Mouse (Mus musculus): ENCODE measurements at regions not wholly inside any gene's neighbourhood (a gene's known extent, or its start where the extent isn't known, plus 50 kb on each side); places are given as distances from the start of the nearest gene placed in this dataset.

- Histone ChIP-seq H3K4me3 (no peak overlapping the region), H3K36me3 (no peaks in the 10 kb centered on the region), H3K27me3 (no peaks in the 10 kb centered on the region), H3K4me2 (no peak overlapping the region), H3K27ac (no peak overlapping the region), H3K9me3 (no peaks in the 10 kb centered on the region), H3K4me1 (no peaks in the 10 kb centered on the region), H3K9ac (no peak overlapping the region)
- no peak for ATAC-seq (ENCODE audit: insufficient number of reproducible peaks, insufficient read depth, low FRiP score, low TSS enrichment, low read depth)
- 55% methylated on average over 1 of the region's 1 CpGs for WGBS
These were observed 1909.6 kb upstream of the 5930422O12Rik start for GRCm38 (mm10) chr8:31518903-31519302.

- H3K27ac ChIP-seq: no peak overlapping the region
- no peak overlapping the region for H3K4me3 ChIP-seq
- H3K4me2 ChIP-seq: no peak overlapping the region
- no peaks in the 10 kb centered on the region for H3K36me3 ChIP-seq
- ATAC-seq (ENCODE audit: insufficient number of reproducible peaks, insufficient read depth, low FRiP score, low TSS enrichment, low read depth): 0 out of 2 replicates have a peak, but pooled peaks have one; percentile 59
- H3K9ac ChIP-seq: no peak overlapping the region
- WGBS: 38% methylated on average over 2 of the region's 2 CpGs
- H3K27me3 ChIP-seq: no peaks in the 10 kb centered on the region
- no peaks in the 10 kb centered on the region for H3K9me3 ChIP-seq
- H3K4me1 ChIP-seq: no peaks in the 10 kb centered on the region
These were observed 1907.5 kb upstream of the 5930422O12Rik start for GRCm38 (mm10) chr8:31520991-31521448.

- H3K4me3 ChIP-seq: no peak overlapping the region
- no peaks in the 10 kb centered on the region for H3K4me1 ChIP-seq
- H3K9me3 ChIP-seq: no peaks in the 10 kb centered on the region
- H3K36me3 ChIP-seq: no peaks in the 10 kb centered on the region
- H3K27ac ChIP-seq: no peak overlapping the region
- no peaks in the 10 kb centered on the region for H3K27me3 ChIP-seq
- ATAC-seq (ENCODE audit: insufficient number of reproducible peaks, insufficient read depth, low FRiP score, low TSS enrichment, low read depth): no peak
- H3K9ac ChIP-seq: no peak overlapping the region
- no peak overlapping the region for H3K4me2 ChIP-seq
- WGBS: 73% methylated on average over 5 of the region's 5 CpGs
These were observed 1903.4 kb upstream of the 5930422O12Rik start for GRCm38 (mm10) chr8:31525071-31525470.

GRCm38 (mm10) chr8:31539251-31539650 is 1889.3 kb upstream of the 5930422O12Rik start:
- no peak overlapping the region for H3K4me2 ChIP-seq
- H3K4me1 ChIP-seq: no peaks in the 10 kb centered on the region
- no peak overlapping the region for H3K9ac ChIP-seq
- no peak overlapping the region for H3K27ac ChIP-seq
- no peak for ATAC-seq (ENCODE audit: insufficient number of reproducible peaks, insufficient read depth, low FRiP score, low TSS enrichment, low read depth)
- no peak overlapping the region for H3K4me3 ChIP-seq
- 89% methylated on average over 3 of the region's 3 CpGs for WGBS
- no peaks in the 10 kb centered on the region for H3K27me3 ChIP-seq
- H3K36me3 ChIP-seq: no peaks in the 10 kb centered on the region
- 0 out of 2 replicates have a peak, but pooled peaks cover 2% of the 10 kb centered on the region for H3K9me3 ChIP-seq

GRCm38 (mm10) chr8:31541646-31542045 is 1886.9 kb upstream of the 5930422O12Rik start:
- no peak overlapping the region for H3K4me3 ChIP-seq
- no peak overlapping the region for H3K27ac ChIP-seq
- H3K9me3 ChIP-seq: no peaks in the 10 kb centered on the region
- no peaks in the 10 kb centered on the region for H3K27me3 ChIP-seq
- H3K9ac ChIP-seq: no peak overlapping the region
- H3K4me2 ChIP-seq: no peak overlapping the region
- ATAC-seq (ENCODE audit: insufficient number of reproducible peaks, insufficient read depth, low FRiP score, low TSS enrichment, low read depth): no peak
- 18% methylated on average over 4 of the region's 4 CpGs for WGBS
- no peaks in the 10 kb centered on the region for H3K4me1 ChIP-seq
- H3K36me3 ChIP-seq: no peaks in the 10 kb centered on the region

- Histone ChIP-seq H3K27ac (no peak overlapping the region), H3K36me3 (no peaks in the 10 kb centered on the region), H3K27me3 (no peaks in the 10 kb centered on the region), H3K4me1 (no peaks in the 10 kb centered on the region), H3K4me2 (no peak overlapping the region), H3K4me3 (no peak overlapping the region), H3K9ac (no peak overlapping the region), H3K9me3 (no peaks in the 10 kb centered on the region)
- no peak for ATAC-seq (ENCODE audit: insufficient number of reproducible peaks, insufficient read depth, low FRiP score, low TSS enrichment, low read depth)
These were observed 1854.4 kb upstream of the 5930422O12Rik start for GRCm38 (mm10) chr8:31574136-31574535.

- Histone ChIP-seq H3K4me1 (no peaks in the 10 kb centered on the region), H3K4me2 (no peak overlapping the region), H3K36me3 (no peaks in the 10 kb centered on the region), H3K9ac (no peak overlapping the region), H3K4me3 (no peak overlapping the region), H3K9me3 (no peaks in the 10 kb centered on the region), H3K27me3 (no peaks in the 10 kb centered on the region), H3K27ac (no peak overlapping the region)
- no peak for ATAC-seq (ENCODE audit: insufficient number of reproducible peaks, insufficient read depth, low FRiP score, low TSS enrichment, low read depth)
- 85% methylated on average over 2 of the region's 2 CpGs for WGBS
These were observed 1852.4 kb upstream of the 5930422O12Rik start for GRCm38 (mm10) chr8:31576129-31576528.

- no peaks in the 10 kb centered on the region; the same call in 1 of the 2 replicates for H3K9me3 ChIP-seq
- no peak overlapping the region for H3K9ac ChIP-seq
- H3K4me1 ChIP-seq: no peaks in the 10 kb centered on the region
- H3K4me3 ChIP-seq: no peak overlapping the region
- ATAC-seq (ENCODE audit: insufficient number of reproducible peaks, insufficient read depth, low FRiP score, low TSS enrichment, low read depth): no peak
- no peak overlapping the region for H3K27ac ChIP-seq
- no peak overlapping the region for H3K4me2 ChIP-seq
- H3K27me3 ChIP-seq: no peaks in the 10 kb centered on the region
- H3K36me3 ChIP-seq: no peaks in the 10 kb centered on the region
- WGBS: 89% methylated on average over 1 of the region's 1 CpGs
These were observed 1843.8 kb upstream of the 5930422O12Rik start for GRCm38 (mm10) chr8:31584661-31585060.

- Histone ChIP-seq H3K27me3 (no peaks in the 10 kb centered on the region), H3K4me1 (no peaks in the 10 kb centered on the region), H3K4me2 (no peak overlapping the region), H3K9ac (no peak overlapping the region), H3K9me3 (no peaks in the 10 kb centered on the region), H3K4me3 (no peak overlapping the region), H3K27ac (no peak overlapping the region), H3K36me3 (no peaks in the 10 kb centered on the region)
- no peak for ATAC-seq (ENCODE audit: insufficient number of reproducible peaks, insufficient read depth, low FRiP score, low TSS enrichment, low read depth)
- 88% methylated on average over 5 of the region's 5 CpGs for WGBS
These were observed 1829.0 kb upstream of the 5930422O12Rik start for GRCm38 (mm10) chr8:31599536-31599935.

GRCm38 (mm10) chr8:31600979-31601378 is 1827.5 kb upstream of the 5930422O12Rik start:
- Histone ChIP-seq H3K9ac (no peak overlapping the region), H3K36me3 (no peaks in the 10 kb centered on the region), H3K4me2 (no peak overlapping the region), H3K27ac (no peak overlapping the region), H3K9me3 (no peaks in the 10 kb centered on the region), H3K4me1 (no peaks in the 10 kb centered on the region), H3K4me3 (no peak overlapping the region), H3K27me3 (no peaks in the 10 kb centered on the region)
- WGBS: 84% methylated on average over 3 of the region's 3 CpGs
- ATAC-seq (ENCODE audit: insufficient number of reproducible peaks, insufficient read depth, low FRiP score, low TSS enrichment, low read depth): no peak

GRCm38 (mm10) chr8:31616501-31616900 is 1812.0 kb upstream of the 5930422O12Rik start:
- ATAC-seq (ENCODE audit: insufficient number of reproducible peaks, insufficient read depth, low FRiP score, low TSS enrichment, low read depth): no peak
- WGBS: 88% methylated on average over 2 of the region's 2 CpGs
- H3K9me3 ChIP-seq: no peaks in the 10 kb centered on the region

GRCm38 (mm10) chr8:31627708-31628107 is 1800.8 kb upstream of the 5930422O12Rik start:
- no peaks in the 10 kb centered on the region for H3K4me1 ChIP-seq
- WGBS: 84% methylated on average over 2 of the region's 2 CpGs

More at GRCm38 (mm10) chr8:31616501-31616900, 1812.0 kb upstream of the 5930422O12Rik start:
- no peak overlapping the region for H3K4me2 ChIP-seq
- no peaks in the 10 kb centered on the region for H3K27me3 ChIP-seq
- no peak overlapping the region for H3K9ac ChIP-seq
- H3K36me3 ChIP-seq: no peaks in the 10 kb centered on the region
- no peak overlapping the region for H3K27ac ChIP-seq
- no peaks in the 10 kb centered on the region for H3K4me1 ChIP-seq
- no peak overlapping the region for H3K4me3 ChIP-seq

GRCm38 (mm10) chr8:31628146-31628545 is 1800.4 kb upstream of the 5930422O12Rik start:
- H3K4me1 ChIP-seq: no peaks in the 10 kb centered on the region
- no peaks in the 10 kb centered on the region for H3K36me3 ChIP-seq
- H3K4me3 ChIP-seq: no peak overlapping the region
- WGBS: 82% methylated on average over 2 of the region's 2 CpGs
- no peak overlapping the region for H3K4me2 ChIP-seq
- H3K9ac ChIP-seq: no peak overlapping the region
- no peak for ATAC-seq (ENCODE audit: insufficient number of reproducible peaks, insufficient read depth, low FRiP score, low TSS enrichment, low read depth)
- no peak overlapping the region for H3K27ac ChIP-seq
- no peaks in the 10 kb centered on the region for H3K27me3 ChIP-seq
- H3K9me3 ChIP-seq: no peaks in the 10 kb centered on the region

More at GRCm38 (mm10) chr8:31627708-31628107, 1800.8 kb upstream of the 5930422O12Rik start:
- no peak for ATAC-seq (ENCODE audit: insufficient number of reproducible peaks, insufficient read depth, low FRiP score, low TSS enrichment, low read depth)
- no peak overlapping the region for H3K4me2 ChIP-seq
- no peaks in the 10 kb centered on the region for H3K27me3 ChIP-seq
- H3K27ac ChIP-seq: no peak overlapping the region
- no peaks in the 10 kb centered on the region for H3K36me3 ChIP-seq
- H3K9me3 ChIP-seq: no peaks in the 10 kb centered on the region
- no peak overlapping the region for H3K4me3 ChIP-seq
- no peak overlapping the region for H3K9ac ChIP-seq
